Mouse (Mus musculus) liver, embryonic 13.5 days (tissue): ENCODE data around the gene Phlda2. TPM values are rescaled to one million over a fixed set of nuclear protein-coding genes. Genes with fewer than 3 reads are reported as not detected.
"Not testable (repeated sequence)": the region's sequence is repeated elsewhere in the genome, so short reads cannot be mapped to it uniquely, and the experiment has no call there.

Experiments used
- ATAC-seq: fragments of 200-750 bp; cut with Nextera tagmentation; 2 replicates; pipeline ENCODE4 v1.8.0; 2017; ENCODE audit warnings: low read depth, mild to moderate bottlenecking, moderate number of reproducible peaks, moderate library complexity
- DNase-seq: peaks from one replicate; pipeline ENCODE4 v3.0.0; 2022
- H3K27ac ChIP-seq: fragments of 300-500 bp; sonication (generic); 2 replicates; pipeline ENCODE4 v1.5.1; 2015; ENCODE audit warnings: moderate library complexity, mild to moderate bottlenecking, inconsistent platforms
- H3K27me3 ChIP-seq: fragments of 300-500 bp; sonication (generic); 2 replicates; pipeline ENCODE4 v1.6.1; 2015; ENCODE audit warnings: mild to moderate bottlenecking, inconsistent platforms
- H3K36me3 ChIP-seq: fragments of 300-500 bp; sonication (generic); 2 replicates; pipeline ENCODE4 v1.6.1; 2015; ENCODE audit warnings: mild to moderate bottlenecking, inconsistent platforms
- H3K4me1 ChIP-seq: fragments of 300-500 bp; sonication (generic); replicated peaks from 2 replicates; pipeline ENCODE4 v1.6.1; 2015; ENCODE audit warnings: inconsistent platforms
- H3K4me2 ChIP-seq: fragments of 300-500 bp; sonication (generic); 2 replicates; pipeline ENCODE4 v1.6.1; 2015; ENCODE audit warnings: inconsistent platforms, mild to moderate bottlenecking, moderate library complexity
- H3K4me3 ChIP-seq: fragments of 300-500 bp; sonication (generic); replicated peaks from 2 replicates; pipeline ENCODE4 v1.5.1; 2015; ENCODE audit warnings: mild to moderate bottlenecking, inconsistent platforms
- H3K9ac ChIP-seq: fragments of 300-500 bp; sonication (generic); 2 replicates; pipeline ENCODE4 v1.6.1; 2015; ENCODE audit warnings: mild to moderate bottlenecking, inconsistent platforms
- H3K9me3 ChIP-seq: fragments of 300-500 bp; sonication (generic); replicated peaks from 2 replicates; pipeline ENCODE4 v1.6.1; 2016; ENCODE audit warnings: inconsistent platforms
- WGBS: fragments of 180-500 bp; shearing (Covaris S2); methylation state at CpG from one replicate; pipeline ENCODE4 v1.1.7; 2015; ENCODE audit not compliant: insufficient replicate concordance; 5-methylcytosine and 5-hydroxymethylcytosine counted together
- polyA plus RNA-seq: library from polyadenylated mRNA; unstranded; fragments of >200 nt; fragmentation: Nextera tagmentation; extraction: Ambion mirVana; gene quantifications from 2 replicates; pipeline ENCODE4 v1.2.1, GENCODE M21; 2015

Gene Phlda2
- polyA plus RNA-seq: 23.6 and 25.4 TPM in 2 replicates

DNA sequence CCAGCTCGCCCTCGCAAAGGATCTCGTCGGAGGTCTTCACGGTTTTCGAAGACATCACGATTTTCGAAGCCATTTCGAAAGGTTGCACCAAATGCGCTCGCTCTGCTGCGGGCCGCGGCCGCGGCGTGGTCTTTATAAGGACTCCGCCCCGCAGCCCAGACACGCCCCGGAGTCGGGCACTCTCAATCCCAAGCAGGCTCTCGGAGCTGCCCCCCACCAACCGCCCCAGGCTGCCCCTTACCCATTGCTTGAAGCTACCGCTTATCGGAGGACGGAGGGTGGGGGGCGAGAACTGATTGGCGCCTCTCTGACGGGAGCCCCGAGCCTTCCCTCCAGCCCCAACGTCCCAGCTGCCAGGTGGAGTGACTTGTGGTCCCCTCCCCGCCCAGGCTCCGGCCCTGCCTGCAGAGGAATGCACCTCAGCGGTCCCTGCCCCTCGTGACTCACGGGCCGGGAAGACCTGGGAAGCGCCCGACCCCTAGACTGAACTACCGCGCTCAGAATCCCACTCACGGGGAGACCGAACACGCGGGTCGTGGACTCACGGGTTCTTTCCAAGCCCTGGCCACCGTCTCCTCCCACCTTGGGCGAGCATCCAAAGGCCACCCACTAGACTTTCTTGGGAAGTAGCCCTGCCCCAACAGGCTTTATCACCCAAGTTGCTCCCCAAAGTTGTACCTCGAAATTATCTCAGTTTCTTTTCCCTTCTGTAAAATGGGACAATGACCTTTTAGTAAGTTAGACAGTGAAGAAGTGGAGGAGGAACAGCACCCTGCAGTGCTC, at the start of gene Phlda2:
Phlda2 (minus strand) TSS at position 733 of the 783 bp plus-strand sequence.
- Histone ChIP-seq H3K9ac (no peak within 1 kb of the TSS), H3K27ac (no peak within 1 kb of the TSS), H3K4me3 (peak within 1 kb of the TSS; percentile 52), H3K27me3 (peaks cover 80% of the 10 kb centered on the region), H3K4me1 (peaks cover 14% of the 10 kb centered on the region), H3K9me3 (no peaks in the 10 kb centered on the region), H3K36me3 (no peaks in the 10 kb centered on the region), H3K4me2 (peak within 1 kb of the TSS; percentile 61)
- DNase-seq: no peak
- 4% methylated on average over 51 of the region's 51 CpGs for WGBS
- ATAC-seq: peak; percentile 33; the same call in 1 of the 2 replicates

GRCm38 (mm10) chr7:143549588-143550220, 46.8 kb upstream of the Phlda2 start:
- H3K4me1 ChIP-seq: peaks cover 41% of the 10 kb centered on the region
- no peaks in the 10 kb centered on the region for H3K27me3 ChIP-seq
- ATAC-seq (no peak), DNase-seq (no peak)
- H3K9me3 ChIP-seq: no peaks in the 10 kb centered on the region
- H3K4me3 ChIP-seq: peak overlapping the region; percentile 82
- peak overlapping the region; percentile 90 for H3K9ac ChIP-seq
- peaks cover 29% of the 10 kb centered on the region for H3K36me3 ChIP-seq
- WGBS: 6% methylated on average over 2 of the region's 2 CpGs
- peak overlapping the region; percentile 87 for H3K27ac ChIP-seq
- peak overlapping the region; percentile 88 for H3K4me2 ChIP-seq

- peak within 1 kb of the TSS; percentile 82 for H3K4me3 ChIP-seq
- DNase-seq (peak; percentile 99), ATAC-seq (peak; percentile 96)
- H3K9ac ChIP-seq: peak within 1 kb of the TSS; percentile 90
- H3K27ac ChIP-seq: peak within 1 kb of the TSS; percentile 87
- H3K4me2 ChIP-seq: peak within 1 kb of the TSS; percentile 88
- no peaks in the 10 kb centered on the region for H3K27me3 ChIP-seq
- peaks cover 46% of the 10 kb centered on the region for H3K4me1 ChIP-seq
- WGBS: under 1% methylated on average over 43 of the region's 43 CpGs
- no peaks in the 10 kb centered on the region for H3K9me3 ChIP-seq
- peaks cover 25% of the 10 kb centered on the region for H3K36me3 ChIP-seq
These were observed 46.1 kb upstream of the Phlda2 start, which contains the start of gene Nap1l4 for GRCm38 (mm10) chr7:143548976-143549457. Gene Nap1l4 (minus strand): TSS chr7:143549106.

DNA sequence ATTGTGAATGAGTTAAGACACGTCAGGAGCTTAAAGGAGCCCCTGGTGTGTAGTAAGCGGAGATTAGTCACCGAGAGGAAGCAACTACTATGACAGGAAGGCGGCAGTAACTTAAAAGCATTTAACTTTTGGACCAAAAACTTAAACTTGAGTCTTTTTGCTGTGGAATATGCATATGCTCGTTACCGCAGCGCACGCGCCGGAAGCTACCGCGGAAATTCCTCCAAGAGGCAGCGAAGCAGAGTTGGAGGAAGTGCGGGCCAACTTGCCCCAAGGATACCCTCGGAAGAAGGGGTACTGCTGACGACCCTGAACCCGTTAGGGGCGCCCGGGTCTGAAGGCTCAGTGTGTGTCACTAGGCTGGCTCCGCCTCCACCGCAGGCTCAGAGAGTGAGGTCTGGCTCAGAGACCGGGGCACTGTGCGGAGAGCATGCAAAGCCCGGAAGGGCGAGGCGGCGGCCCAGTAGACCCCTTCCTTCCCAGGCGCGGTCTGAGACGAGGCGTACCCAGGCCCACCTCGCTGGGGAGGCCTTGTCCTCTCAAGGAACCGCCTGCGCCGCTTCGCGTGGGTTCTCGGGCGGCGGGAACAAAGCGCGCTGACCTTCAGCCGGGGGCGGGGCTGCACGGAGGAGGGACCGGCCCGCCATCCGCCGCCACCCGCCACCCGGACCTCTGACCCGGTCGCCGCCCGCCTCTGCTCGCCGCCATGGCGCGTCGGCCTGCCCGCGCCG, 45.4 kb upstream of the Phlda2 start:
- under 1% methylated on average over 63 of the region's 63 CpGs for WGBS
- H3K4me1 ChIP-seq: peaks cover 52% of the 10 kb centered on the region
- peak overlapping the region; percentile 82 for H3K4me3 ChIP-seq
- H3K27ac ChIP-seq: peak overlapping the region; percentile 86
- DNase-seq (no peak), ATAC-seq (peak; percentile 81)
- peak overlapping the region; percentile 90 for H3K9ac ChIP-seq
- H3K4me2 ChIP-seq: peak overlapping the region; percentile 88
- no peaks in the 10 kb centered on the region for H3K27me3 ChIP-seq
- no peaks in the 10 kb centered on the region for H3K9me3 ChIP-seq
- peaks cover 21% of the 10 kb centered on the region for H3K36me3 ChIP-seq

DNA sequence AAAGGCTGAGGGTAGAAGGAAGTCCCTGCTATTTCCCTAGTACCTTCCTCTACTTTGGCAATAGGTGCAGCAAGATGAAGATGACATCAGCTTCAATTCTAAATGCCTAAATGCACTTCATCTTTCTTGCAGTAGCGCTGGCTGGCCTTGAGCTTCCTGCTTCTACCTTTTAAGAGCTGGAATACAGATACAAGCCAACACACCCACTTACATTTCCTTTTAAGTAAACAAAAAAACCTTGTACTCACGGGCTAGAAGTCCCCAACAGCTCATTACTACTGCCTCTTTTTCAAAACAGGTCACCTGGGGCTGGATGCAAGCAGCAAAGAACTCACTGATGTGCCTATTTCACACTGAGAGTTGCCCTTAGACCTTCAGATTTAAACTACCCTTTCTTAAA, 43.6 kb upstream of the Phlda2 start:
- H3K27me3 ChIP-seq: no peaks in the 10 kb centered on the region
- no peak overlapping the region for H3K27ac ChIP-seq
- ATAC-seq: no peak
- H3K9me3 ChIP-seq: no peaks in the 10 kb centered on the region
- H3K36me3 ChIP-seq: peaks cover 14% of the 10 kb centered on the region
- H3K9ac ChIP-seq: no peak overlapping the region; the same call in 1 of the 2 replicates
- H3K4me2 ChIP-seq: peak overlapping the region; percentile 88; the same call in 1 of the 2 replicates
- no peak for DNase-seq
- no peak overlapping the region for H3K4me3 ChIP-seq
- WGBS: 48% methylated on average over 2 of the region's 2 CpGs
- peaks cover 67% of the 10 kb centered on the region for H3K4me1 ChIP-seq

GRCm38 (mm10) chr7:143544368-143544767, 41.4 kb upstream of the Phlda2 start:
- Histone ChIP-seq H3K9me3 (no peaks in the 10 kb centered on the region), H3K36me3 (peaks cover 31% of the 10 kb centered on the region), H3K27me3 (no peaks in the 10 kb centered on the region), H3K27ac (no peak overlapping the region), H3K9ac (no peak overlapping the region), H3K4me3 (no peak overlapping the region), H3K4me2 (no peak overlapping the region), H3K4me1 (peaks cover 72% of the 10 kb centered on the region)
- ATAC-seq (no peak), DNase-seq (peak; percentile 27)
- 86% methylated on average over 2 of the region's 2 CpGs for WGBS

- peaks cover 71% of the 10 kb centered on the region for H3K4me1 ChIP-seq
- H3K4me2 ChIP-seq: no peak overlapping the region
- no peaks in the 10 kb centered on the region for H3K9me3 ChIP-seq
- 0 out of 2 replicates have a peak overlapping the region, but pooled peaks have one; percentile 36 for H3K27ac ChIP-seq
- 33% methylated on average over 1 of the region's 1 CpGs for WGBS
- no peaks in the 10 kb centered on the region for H3K27me3 ChIP-seq
- H3K36me3 ChIP-seq: peaks cover 72% of the 10 kb centered on the region
- H3K9ac ChIP-seq: no peak overlapping the region
- no peak overlapping the region for H3K4me3 ChIP-seq
- DNase-seq (no peak), ATAC-seq (no peak)
These were observed 35.7 kb upstream of the Phlda2 start for GRCm38 (mm10) chr7:143538671-143539070.

GRCm38 (mm10) chr7:143538229-143538628, 35.3 kb upstream of the Phlda2 start:
- H3K4me2 ChIP-seq, H3K9me3 ChIP-seq, H3K9ac ChIP-seq, H3K4me3 ChIP-seq, H3K27me3 ChIP-seq: not testable (repeated sequence)
- Histone ChIP-seq H3K36me3 (peaks cover 76% of the 10 kb centered on the region), H3K4me1 (peaks cover 72% of the 10 kb centered on the region), H3K27ac (peak overlapping the region; percentile 36; the same call in 1 of the 2 replicates)
- WGBS: 42% methylated on average over 6 of the region's 6 CpGs
- peak; percentile 34 for DNase-seq
- ATAC-seq: peak; percentile 39

GRCm38 (mm10) chr7:143536251-143536650, 33.3 kb upstream of the Phlda2 start:
- Histone ChIP-seq H3K36me3 (peaks cover 94% of the 10 kb centered on the region), H3K27ac (no peak overlapping the region), H3K27me3 (no peaks in the 10 kb centered on the region), H3K9ac (no peak overlapping the region), H3K4me3 (no peak overlapping the region), H3K4me2 (no peak overlapping the region), H3K9me3 (no peaks in the 10 kb centered on the region), H3K4me1 (peaks cover 78% of the 10 kb centered on the region)
- 86% methylated on average over 3 of the region's 3 CpGs for WGBS
- ATAC-seq (no peak), DNase-seq (no peak)

DNA sequence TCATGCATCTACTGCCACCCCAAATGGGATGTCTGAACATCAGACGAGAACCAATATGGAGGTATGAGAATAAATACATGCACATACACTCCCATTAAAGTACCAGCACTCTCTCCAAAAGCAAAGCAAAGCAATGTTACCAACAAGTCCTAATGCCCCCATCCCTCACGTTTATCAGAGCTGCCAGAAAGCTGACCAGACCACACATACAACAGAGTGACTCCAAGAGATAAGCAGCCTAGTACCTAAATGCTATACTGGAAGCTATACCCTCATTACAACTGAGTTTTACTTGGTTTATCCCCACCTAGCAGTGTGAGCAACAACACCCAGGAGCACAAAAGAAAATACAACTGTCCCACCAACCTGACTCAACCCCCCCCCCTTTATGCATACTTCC, 30.3 kb upstream of the Phlda2 start:
- 27% methylated on average over 2 of the region's 2 CpGs for WGBS
- Histone ChIP-seq H3K27ac (peak overlapping the region; percentile 86), H3K4me2 (peak overlapping the region; percentile 38), H3K36me3 (peaks cover 99% of the 10 kb centered on the region), H3K9me3 (no peaks in the 10 kb centered on the region), H3K27me3 (no peaks in the 10 kb centered on the region), H3K4me3 (no peak overlapping the region), H3K4me1 (peaks cover 54% of the 10 kb centered on the region), H3K9ac (peak overlapping the region; percentile 44)
- DNase-seq (peak; percentile 64), ATAC-seq (peak; percentile 97)

GRCm38 (mm10) chr7:143532410-143532809, 29.5 kb upstream of the Phlda2 start:
- 78% methylated on average over 1 of the region's 1 CpGs for WGBS
- H3K36me3 ChIP-seq: peaks cover 99% of the 10 kb centered on the region

More at GRCm38 (mm10) chr7:143532410-143532809, 29.5 kb upstream of the Phlda2 start:
- H3K4me2 ChIP-seq: no peak overlapping the region
- ATAC-seq: no peak
- peaks cover 46% of the 10 kb centered on the region for H3K4me1 ChIP-seq
- no peaks in the 10 kb centered on the region for H3K27me3 ChIP-seq
- no peak overlapping the region for H3K4me3 ChIP-seq
- no peaks in the 10 kb centered on the region for H3K9me3 ChIP-seq
- peak overlapping the region; percentile 11 for H3K27ac ChIP-seq
- no peak overlapping the region for H3K9ac ChIP-seq
- DNase-seq: no peak
